Mouse (Mus musculus) bone marrow macrophage, adult 2 months (primary cell): ENCODE results near the gene Dst.

Experiments
- CTCF ChIP-seq: IDR thresholded peaks from 2 replicates; pipeline ENCODE4 v1.5.1; 2012; ENCODE audit warnings: low read depth, mild to moderate bottlenecking, low read length, moderate library complexity
- POLR2A ChIP-seq: IDR thresholded peaks from 2 replicates; pipeline ENCODE4 v1.6.1; 2012; ENCODE audit warnings: mild to moderate bottlenecking, low read depth, low read length, borderline replicate concordance

GRCm38 (mm10) chr1:34059231-34059630, 151.2 kb downstream of the Dst start:
- TF ChIP-seq CTCF (no peak), POLR2A (no peak)
